Mouse (Mus musculus): ENCODE results near the gene Bcl3. TPM values are rescaled to one million over a fixed set of nuclear protein-coding genes. Genes with fewer than 3 reads are reported as not detected.

Gene Bcl3
- total RNA-seq, 2 experiments from 2014 or later: 15.4 to 16.6 TPM

- DNase-seq: peak; percentile 28
Observed at GRCm38 (mm10) chr7:19769434-19770374, 52.9 kb downstream of the Bcl3 start.

DNA sequence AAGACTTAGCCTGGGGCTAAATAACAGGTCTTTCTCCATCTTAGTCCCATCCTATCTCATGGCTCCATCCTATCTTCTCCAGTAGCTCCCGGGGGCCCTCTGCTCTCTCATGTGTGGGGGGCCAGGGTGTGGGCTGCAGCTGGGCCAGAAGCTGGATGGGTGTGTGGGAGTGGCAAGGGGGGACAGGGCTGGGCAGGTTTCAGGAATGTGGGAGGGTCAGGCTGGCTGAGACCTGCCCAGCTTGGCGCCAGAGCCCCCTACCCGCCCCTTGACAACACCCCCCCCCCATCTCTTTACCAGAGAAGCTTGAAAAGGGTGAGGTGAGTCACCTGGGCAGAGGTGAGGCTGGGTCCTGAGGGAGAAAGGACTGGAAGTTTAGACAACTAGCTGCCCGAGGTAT, 53.6 kb downstream of the Bcl3 start:
- no peak for DNase-seq

DNA sequence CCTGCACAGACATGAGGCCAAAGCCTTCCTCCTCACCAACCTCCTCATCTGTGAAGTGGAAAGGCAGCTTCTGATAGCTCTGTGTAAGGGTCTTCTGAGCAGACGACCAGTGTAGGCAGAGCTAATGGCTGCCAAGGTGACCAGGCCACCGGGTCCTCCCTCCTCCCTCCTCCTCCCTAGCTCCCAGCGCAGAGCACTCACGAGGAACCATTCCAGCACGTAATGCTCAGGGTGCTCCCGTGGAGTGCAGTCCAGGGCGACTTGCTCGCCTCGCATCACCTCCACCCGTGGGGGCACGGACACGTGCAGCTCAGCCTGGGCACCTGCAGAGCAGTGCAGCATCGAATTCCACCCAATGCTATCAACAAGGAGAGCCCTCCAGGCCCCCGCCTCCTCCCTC, 54.3 kb downstream of the Bcl3 start:
- no peak for DNase-seq

DNA sequence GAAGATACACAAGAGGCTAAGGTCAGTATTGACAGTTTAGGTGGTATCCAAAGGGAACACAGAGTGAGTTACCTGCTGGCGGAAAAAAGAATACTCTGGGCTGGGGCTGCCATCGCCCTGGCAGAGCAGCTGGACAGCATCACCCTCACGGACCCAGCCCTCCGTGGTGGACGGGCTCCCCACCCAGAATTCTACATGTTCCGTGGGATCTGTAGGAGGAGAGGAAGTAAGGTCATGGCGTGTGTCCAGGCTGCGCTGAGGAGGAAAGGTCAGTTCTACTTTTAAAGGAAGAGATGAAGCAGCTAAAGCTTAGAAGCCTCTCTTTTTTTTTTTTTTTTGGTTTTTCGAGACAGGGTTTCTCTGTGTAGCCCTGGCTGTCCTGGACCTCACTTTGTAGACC, 58.0 kb downstream of the Bcl3 start:
- DNase-seq: no peak

GRCm38 (mm10) chr7:19763829-19764477, 58.6 kb downstream of the Bcl3 start:
- DNase-seq: no peak

DNA sequence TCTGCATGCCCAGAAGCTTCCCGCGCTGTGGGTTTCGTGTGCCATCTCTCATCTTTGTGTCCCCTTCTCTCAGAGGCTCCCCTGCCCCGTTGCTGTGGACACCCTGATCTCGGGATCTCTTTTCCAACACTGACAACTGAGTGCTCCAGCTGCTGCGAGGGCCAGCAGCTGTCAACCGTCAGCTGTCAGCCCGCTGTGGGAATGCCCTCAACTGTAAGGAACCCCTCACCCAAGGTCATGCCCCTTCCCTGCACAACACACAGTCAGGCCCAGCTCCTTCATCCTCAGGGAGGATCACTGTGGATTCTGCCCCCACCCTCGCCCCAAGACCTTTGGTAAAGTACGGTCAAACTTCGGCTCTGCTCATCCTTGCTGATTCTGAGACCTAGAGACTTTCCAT, 60.3 kb downstream of the Bcl3 start:
- DNase-seq: no peak

- DNase-seq: no peak
Observed at GRCm38 (mm10) chr7:19760021-19760420, 62.5 kb downstream of the Bcl3 start.

GRCm38 (mm10) chr7:19758623-19759022, 63.9 kb downstream of the Bcl3 start:
- no peak for DNase-seq

Other genes starting within 250 kb of the Bcl3 start
- gene Zfp296, start 245.5 kb downstream of the Bcl3 start, total RNA-seq (2021): under 1 TPM; 0.55 to 0.60 TPM
- 10 to 100 TPM; 54.7 to 56.2 TPM for gene Gemin7, start 245.2 kb downstream of the Bcl3 start, total RNA-seq (2021)
- 10 to 100 TPM; 29.6 to 58.3 TPM for gene Clasrp, start 218.3 kb downstream of the Bcl3 start, total RNA-seq (2021)
- 10 to 100 TPM; 18.8 to 21.6 TPM for gene Relb, start 193.3 kb downstream of the Bcl3 start, total RNA-seq (2021)
- gene Clptm1, start 157.7 kb downstream of the Bcl3 start, total RNA-seq (2021): 100 to 1,000 TPM; 108 to 117 TPM
- gene Apoc2, start 144.8 kb downstream of the Bcl3 start, total RNA-seq (2021): 100 to 1,000 TPM in 1 of 2 experiments, 10 to 100 TPM in 1; 52.0 to 144 TPM
- 1 to 10 TPM; 1.3 to 1.5 TPM for gene Gm44805, start 141.3 kb downstream of the Bcl3 start, total RNA-seq (2021)
- gene Apoc4, start 141.3 kb downstream of the Bcl3 start, total RNA-seq (2021): 100 to 1,000 TPM; 211 to 416 TPM
- gene Apoc1, start 130.1 kb downstream of the Bcl3 start, total RNA-seq (2021): 1,000 to 10,000 TPM in 1 of 2 experiments, 100 to 1,000 TPM in 1; 910 to 1,570 TPM
- 1,000 to 10,000 TPM; 1,872 to 4,173 TPM for gene Apoe, start 123.6 kb downstream of the Bcl3 start, total RNA-seq (2021)
- 100 to 1,000 TPM; 157 to 171 TPM for gene Tomm40, start 107.3 kb downstream of the Bcl3 start, total RNA-seq (2021)
- gene Nectin2, start 72.3 kb downstream of the Bcl3 start, total RNA-seq (2021): 100 to 1,000 TPM in 1 of 2 experiments, 10 to 100 TPM in 1; 86.7 to 106 TPM
- 10 to 100 TPM; 62.4 to 75.1 TPM for gene Bcam, start 51.8 kb downstream of the Bcl3 start, total RNA-seq (2021)
- gene Cblc, start 26.0 kb downstream of the Bcl3 start, total RNA-seq (2021): 1 to 10 TPM; 1.8 to 3.2 TPM
- gene Gm19345, start 29.2 kb upstream of the Bcl3 start, total RNA-seq (2021): not detected
- gene Ceacam16, start 38.5 kb upstream of the Bcl3 start, total RNA-seq (2021): under 1 TPM in 1 of 2 experiments, not detected in 1; 0.18 TPM
- gene Ceacam19, start 65.2 kb upstream of the Bcl3 start, total RNA-seq (2021): not detected
- gene Pvr, start 98.4 kb upstream of the Bcl3 start, total RNA-seq (2021): 10 to 100 TPM; 20.9 to 24.9 TPM
- gene Igsf23, start 128.0 kb upstream of the Bcl3 start, total RNA-seq (2021): under 1 TPM; 0.27 TPM
- not detected for gene Ceacam20, start 142.6 kb upstream of the Bcl3 start, total RNA-seq (2021)
- not detected for gene Nlrp9b, start 168.7 kb upstream of the Bcl3 start, total RNA-seq (2021)

All from adrenal gland, postnatal 10 days (tissue).